Mouse (Mus musculus): ENCODE results near the gene Cacng2. TPM values are rescaled to one million over a fixed set of nuclear protein-coding genes. Genes with fewer than 3 reads are reported as not detected.

The Cacng2 gene
- total RNA-seq, 2 experiments from 2014 or later, result 0.65 to 0.78 TPM

DNA sequence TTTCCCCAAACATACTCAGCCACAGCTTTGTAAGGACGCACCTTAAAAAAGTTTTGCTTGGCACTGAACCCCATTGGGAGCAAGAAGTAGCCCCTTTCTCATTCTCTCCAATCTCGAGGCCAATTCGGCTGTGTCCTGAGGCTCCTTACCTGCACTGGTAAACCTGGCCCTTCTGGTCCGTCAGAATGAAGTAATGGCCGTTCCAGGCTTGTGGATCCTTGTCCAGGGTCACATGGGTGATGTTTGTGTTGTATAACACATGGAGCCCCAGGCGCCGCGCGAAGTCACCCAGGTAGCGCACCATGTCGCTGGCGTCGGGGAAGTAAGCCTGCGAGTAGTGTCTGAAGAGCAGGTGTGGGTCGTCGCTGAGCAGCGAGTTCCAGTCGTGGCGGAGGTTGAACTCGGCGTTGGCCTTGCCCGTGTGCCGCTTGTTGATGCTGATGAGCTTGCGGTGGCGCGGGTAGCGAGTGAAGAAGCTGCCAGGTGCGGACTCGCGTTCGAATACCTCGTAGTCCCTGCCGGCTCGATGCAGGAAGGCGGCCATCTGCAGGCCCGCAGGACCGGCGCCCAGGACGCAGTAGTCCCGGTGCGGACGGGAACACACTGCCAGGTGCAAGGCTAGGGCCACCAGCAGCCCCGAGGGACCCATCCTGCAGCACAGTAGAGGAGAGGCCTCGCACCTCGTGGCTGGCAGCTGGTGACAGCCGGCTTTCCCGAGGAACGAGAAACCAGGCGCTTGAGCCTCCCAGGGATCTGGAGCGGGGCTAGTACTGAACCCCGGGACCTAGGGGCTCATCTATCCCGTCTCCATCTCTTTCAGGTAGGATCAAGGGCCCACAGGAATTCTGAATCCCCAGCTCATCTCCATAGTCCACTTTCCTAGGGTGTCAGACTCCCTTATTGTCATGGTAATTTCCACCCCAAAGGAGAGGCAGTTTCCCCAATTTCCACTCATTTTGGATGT lies 164.1 kb downstream of the Cacng2 start:
- no peak for DNase-seq (ENCODE audit: low spot score in 2 of 2)

DNA sequence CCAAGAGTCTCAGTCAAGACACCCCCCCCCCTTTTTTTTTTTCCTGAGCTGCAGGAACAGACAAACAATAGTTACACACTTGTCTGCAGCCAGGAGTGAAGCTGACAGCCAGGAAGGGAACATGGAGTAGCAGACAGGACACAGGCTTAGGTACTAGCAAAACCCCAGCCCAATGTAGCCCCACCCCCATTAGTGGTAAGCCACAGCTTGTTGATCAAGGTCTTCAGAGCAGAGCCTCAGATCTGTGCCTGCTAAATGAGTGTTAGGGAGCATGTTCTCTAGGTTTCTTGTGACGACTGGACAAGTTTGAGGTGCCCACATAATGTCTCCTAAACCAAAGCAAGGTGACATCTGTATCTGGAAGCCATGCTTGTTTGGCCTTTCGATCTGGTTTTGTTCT lies 165.5 kb downstream of the Cacng2 start:
- DNase-seq (ENCODE audit: low spot score in 2 of 2), result no peak

DNA sequence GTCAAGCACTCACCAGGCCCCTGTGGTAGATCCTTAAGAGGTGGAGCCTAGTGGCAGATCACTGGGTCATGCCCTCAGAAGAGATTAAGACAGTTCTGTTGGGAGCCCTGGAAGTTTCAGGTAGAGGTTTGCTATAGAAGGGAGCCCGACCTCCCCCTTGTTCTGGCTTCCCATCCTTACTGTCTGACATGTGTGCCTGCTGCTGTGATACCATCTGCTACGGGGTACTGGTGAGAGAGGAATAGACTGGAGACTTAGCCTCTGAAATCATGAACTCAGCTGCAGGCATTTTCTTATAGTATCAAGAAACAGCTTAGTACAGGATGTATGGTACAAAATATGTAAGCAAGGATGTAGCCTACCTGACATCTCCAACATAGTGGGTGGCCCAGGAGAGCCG lies 166.9 kb downstream of the Cacng2 start:
- no peak for DNase-seq (ENCODE audit: low spot score in 2 of 2)

DNA sequence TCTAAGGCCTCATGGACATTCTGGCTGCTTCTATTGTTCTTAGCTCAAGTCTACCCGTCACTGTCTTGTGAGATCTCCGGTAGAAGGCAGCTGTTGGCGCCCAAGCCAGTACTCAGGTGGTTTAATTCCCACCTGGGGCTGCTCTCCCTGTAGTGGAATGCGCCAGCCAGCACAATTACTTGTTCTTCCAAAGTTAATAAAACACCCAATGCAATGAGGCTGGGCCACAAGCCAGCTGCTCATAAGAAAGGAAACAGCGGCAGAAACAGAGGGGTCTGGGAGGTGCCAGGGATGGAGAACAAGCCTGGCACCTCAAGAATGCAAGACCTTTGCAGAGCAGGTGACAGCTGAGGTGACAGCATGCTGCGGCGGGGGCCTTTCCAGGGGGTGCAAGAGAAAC lies 170.8 kb downstream of the Cacng2 start:
- no peak for DNase-seq (ENCODE audit: low spot score in 2 of 2)

DNA sequence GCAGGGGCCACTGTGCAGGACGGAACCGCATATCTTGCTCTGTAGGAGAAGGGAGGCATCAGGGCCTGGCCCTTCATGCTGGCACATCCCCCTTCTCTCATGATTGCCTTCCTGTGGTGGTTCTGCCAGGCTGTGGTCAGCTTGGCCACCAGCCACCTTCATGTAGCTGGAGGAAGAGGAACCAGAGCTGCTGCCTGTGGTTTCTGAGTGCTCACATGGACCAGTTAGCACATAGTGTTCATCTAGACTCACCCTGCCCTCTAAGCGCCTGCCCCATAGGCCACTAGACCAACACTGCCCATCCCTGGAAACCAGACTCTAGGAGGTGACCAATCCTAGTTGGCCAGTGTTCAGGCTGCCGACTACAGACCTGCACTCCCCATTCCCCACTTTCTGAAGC lies 174.1 kb downstream of the Cacng2 start:
- no peak for DNase-seq (ENCODE audit: low spot score in 2 of 2)

Other genes starting within 250 kb of the Cacng2 start
- gene Txn2, start 191.0 kb downstream of the Cacng2 start, total RNA-seq (2021), result 100 to 1,000 TPM; 271 to 275 TPM
- gene Foxred2, start 163.3 kb downstream of the Cacng2 start, total RNA-seq (2021), result 1 to 10 TPM; 4.9 to 5.2 TPM
- gene Eif3d, start 149.2 kb downstream of the Cacng2 start, total RNA-seq (2021), result 100 to 1,000 TPM; 214 to 215 TPM
- gene Ift27, start 54.1 kb upstream of the Cacng2 start, total RNA-seq (2021), result 10 to 100 TPM; 32.1 to 32.8 TPM
- 10 to 100 TPM in 1 of 2 experiments, 1 to 10 TPM in 1; 2.8 to 13.4 TPM for gene Pvalb, start 86.4 kb upstream of the Cacng2 start, total RNA-seq (2021)
- 1 to 10 TPM; 3.6 to 4.9 TPM for gene Ncf4, start 124.8 kb upstream of the Cacng2 start, total RNA-seq (2021)
- 1 to 10 TPM; 1.7 to 2.1 TPM for gene Csf2rb2, start 185.7 kb upstream of the Cacng2 start, total RNA-seq (2021)
- gene Csf2rb, start 205.7 kb upstream of the Cacng2 start, total RNA-seq (2021), result 10 to 100 TPM; 10.9 to 13.4 TPM